Mouse (Mus musculus) frontal cortex, adult 2 months (tissue): ENCODE data around the gene Ipo7. TPM values are rescaled to one million over a fixed set of nuclear protein-coding genes. Genes with fewer than 3 reads are reported as not detected.
"Not testable (repeated sequence)": the region's sequence is repeated elsewhere in the genome, so short reads cannot be mapped to it uniquely, and the experiment has no call there.

ENCODE experiments used
- DNase-seq, 2 experiments: peaks; one replicate each; pipeline ENCODE4 v3.0.0; 2022; ENCODE audit warnings: low spot score in 1 of 2; ENCODE audit errors: extremely low spot score in 1 of 2
- polyA plus RNA-seq: library from polyadenylated mRNA; depleted of rRNA; stranded (reverse); fragments of >200 nt; gene quantifications from 2 replicates; pipeline ENCODE4 v1.2.3, GENCODE M21; 2012

Gene Ipo7
- polyA plus RNA-seq, 1 experiment: 49.4 TPM

DNA sequence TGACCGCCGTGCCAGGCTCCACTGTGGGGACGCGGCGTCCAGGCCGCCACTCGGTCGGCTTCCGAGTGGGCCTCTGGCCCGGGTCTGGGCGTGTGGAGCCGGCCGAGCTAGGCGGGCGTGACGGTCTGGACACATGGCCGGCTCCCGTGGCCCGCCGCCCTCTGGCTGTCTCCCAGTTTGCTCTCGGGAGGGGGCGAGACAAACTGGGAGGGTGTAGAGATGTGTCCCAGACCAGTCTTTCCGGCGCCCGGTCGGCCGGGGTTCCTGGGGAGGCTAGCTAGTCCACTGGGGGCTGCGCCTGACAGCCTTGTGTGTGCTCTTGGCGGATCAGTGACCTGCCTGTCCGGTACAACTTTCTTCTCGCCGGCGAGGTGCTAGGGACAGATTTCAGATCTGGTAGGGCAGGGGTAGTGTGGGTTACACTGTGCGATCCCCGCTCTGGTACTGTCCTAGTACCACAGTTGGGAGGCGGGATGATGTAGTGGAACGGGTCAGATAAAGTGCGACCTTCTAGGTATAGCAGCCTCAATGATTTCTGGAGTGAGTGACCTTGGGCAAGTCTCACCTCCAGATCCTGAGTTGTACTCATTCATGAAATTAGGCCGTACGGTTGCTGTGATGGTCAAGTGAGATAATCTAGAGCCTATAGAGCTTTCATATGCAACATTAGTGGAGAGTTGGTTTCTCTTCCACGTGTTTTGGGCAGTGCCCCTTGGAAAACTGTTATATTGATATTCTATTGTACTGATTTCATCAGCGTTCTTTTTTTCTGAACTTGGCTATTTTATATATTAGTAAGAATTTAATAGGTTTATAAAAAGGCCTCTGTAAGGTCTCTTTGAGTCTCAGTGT, 783 bp downstream of the Ipo7 start:
- peak in 1 of 2 experiments; percentile 15 for DNase-seq

DNA sequence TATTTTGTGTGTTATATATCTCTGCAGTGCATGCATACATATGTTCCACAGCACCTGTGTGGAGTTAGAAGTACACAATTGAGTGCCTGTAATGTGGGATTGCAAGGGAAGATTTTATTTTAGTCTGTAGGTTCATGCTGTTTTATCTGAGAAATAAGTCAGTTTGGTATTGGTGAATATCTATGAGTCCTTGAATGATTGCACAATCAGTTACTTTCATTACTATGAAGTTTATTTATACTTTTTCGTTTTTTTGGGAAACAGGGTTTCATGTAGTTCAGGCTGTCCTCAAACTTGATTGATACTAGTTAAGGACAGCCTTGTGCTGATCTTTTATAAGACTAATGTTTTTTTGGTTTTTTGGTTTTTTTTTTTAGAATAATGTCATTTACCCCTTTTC, 5.5 kb downstream of the Ipo7 start:
- DNase-seq: no peak

DNA sequence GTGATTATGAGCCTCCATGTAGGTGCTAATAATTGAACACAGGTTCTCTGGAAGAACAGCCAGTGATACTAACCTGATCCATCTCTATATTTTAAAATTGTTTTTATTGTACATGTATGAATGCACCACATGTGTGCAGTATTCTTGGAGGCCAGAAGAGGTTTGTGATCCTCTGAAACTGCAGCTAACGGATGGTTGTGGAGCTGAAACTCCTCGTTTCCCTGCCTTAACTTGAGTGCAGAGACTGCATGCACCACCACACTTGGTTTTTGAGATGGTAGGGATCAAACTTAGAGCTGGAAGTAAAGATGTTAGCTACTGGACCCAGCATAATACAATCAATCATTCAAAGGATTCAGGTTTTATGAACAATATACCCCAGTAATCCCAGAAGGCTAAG, 8.5 kb downstream of the Ipo7 start:
- DNase-seq: no peak

DNA sequence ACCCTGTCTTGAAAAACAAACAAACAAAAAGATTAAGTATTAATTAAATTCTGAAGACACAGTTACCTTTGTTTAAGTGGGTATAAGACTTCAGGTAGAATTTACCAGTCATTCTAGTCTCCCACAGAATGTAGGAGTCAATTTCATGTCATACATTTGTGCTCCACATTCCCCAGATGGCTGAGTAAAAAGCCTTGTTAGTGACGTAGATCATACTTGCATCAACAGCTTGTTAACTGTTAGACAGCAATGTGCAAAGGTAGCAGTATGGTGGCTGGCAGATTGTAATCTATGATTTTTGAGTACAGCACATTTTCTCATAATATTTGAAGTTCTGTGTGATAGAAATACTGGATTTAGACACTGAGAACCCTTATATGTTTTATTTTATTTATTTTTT, 10.8 kb downstream of the Ipo7 start:
- DNase-seq: no peak

DNA sequence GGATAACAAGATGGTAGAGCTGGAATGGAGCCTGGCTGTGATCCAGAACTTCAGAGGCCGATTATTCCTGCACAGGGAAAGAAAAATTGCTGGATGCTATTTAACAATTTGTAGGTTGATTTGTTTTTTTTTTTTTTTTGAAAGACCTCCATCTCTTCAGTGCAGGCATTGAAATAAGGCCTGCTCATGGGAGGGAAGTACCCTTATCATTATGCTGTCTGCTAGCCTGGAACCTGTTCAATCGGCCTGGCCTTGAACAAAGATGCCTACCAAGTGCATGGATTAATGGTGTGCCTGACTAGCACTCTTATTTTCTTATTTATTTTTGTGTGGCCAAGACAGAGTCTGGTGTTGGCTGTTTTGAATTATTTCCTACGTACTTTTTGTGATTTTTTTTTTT, 12.3 kb downstream of the Ipo7 start:
- no peak for DNase-seq

DNA sequence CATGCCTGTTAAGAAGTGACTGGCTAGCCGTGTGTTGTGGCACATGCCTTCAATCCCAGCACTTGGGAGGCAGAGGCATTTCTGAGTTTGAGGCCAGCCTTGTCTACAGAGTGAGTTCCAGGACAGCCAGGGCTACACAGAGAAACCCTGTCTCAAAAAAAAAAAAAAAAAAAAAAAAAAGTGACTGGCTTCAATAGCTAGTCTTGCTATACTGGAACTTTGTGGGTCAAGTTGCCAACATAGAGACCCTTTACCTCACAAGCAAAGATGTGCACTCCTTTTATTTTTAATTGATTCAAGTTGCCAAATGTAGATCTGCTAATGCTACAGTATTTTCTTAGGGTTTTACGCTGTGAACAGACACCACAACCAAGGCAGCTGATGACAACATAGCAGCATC, 39.6 kb downstream of the Ipo7 start:
- not testable (repeated sequence) for DNase-seq

DNA sequence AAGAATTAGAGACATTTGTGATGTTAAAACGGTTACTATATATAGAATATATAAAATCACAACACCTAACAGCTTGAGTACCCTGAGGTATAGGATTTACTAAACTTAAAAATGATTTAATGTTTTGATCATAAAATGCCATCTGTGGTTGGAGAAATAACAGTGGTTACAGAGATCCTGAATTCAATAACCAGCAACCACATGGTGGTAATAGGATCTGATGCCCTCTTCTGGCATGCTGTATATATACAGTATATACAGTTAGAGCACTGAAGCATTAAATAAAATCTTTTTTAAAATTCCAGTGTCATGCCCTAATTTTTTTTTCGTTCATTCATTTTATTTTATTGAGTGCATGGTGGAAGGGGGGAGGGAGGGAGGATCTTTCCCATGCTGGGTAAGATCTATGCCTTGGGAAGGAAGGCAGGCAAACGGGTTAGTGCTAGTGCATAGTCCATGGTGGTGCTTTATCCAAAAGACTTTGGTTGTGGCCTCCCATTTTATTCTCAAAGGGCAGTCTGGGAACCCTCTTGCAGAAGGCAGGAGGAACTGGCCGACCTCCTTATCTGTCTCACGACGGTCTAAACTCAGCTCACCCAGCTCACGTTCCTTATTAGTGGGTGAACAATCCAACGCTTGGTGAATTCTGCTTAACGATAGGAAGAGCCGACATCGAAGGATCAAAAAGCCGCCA, 41.2 kb downstream of the Ipo7 start:
- peak in 1 of 2 experiments; percentile 33 for DNase-seq

DNA sequence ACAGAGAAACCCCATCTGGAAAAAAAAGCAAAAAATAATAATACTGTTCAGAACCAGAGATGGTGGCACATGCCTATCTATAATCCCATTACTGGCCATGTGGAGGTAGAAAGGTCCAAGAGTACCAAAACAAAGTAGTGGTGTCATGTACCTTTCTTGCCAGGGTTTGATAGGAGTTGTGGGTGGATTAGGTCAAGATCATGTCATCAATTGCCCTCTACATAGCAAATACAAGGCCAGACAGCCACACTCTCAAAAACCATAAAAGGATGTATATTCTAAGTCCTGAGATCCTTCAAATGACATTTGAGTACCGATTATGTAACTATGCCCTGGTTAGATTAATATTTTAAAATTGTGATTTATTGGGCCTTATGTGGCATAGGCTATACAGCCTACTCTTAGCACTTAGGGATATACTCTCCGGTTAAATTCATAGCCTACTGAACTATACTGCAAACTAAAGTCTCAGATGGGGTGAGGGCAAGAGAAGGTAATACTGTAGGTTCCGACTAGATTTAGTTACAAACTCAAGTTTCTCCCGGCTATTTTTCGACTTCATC, 42.1 kb downstream of the Ipo7 start:
- DNase-seq: peak in 1 of 2 experiments; percentile 48

DNA sequence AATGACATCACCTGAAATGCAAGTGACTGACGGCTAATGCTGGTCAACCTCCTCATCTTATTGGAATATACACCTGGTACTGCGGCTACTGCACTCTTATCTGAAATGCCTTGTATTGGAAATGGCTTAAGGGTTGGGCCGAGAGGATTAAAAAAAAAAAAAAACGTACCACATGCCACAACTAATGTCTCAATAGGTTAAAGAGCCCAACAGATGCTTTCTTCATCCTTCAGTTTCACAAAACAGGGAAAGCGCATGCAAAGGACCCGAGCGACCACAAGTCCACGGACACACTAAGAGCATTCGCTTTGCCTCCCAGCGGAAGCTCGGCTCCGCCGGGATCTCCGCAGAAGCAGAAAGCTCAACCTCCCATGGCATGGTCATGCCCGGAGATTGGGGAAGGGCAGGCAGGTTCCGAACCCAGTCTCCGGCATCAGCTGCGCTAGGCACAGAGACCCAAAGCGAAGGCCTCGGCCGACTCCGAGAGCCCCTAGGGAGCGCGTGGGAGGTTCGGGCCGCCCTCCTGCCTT, 42.7 kb downstream of the Ipo7 start:
- DNase-seq: no peak

DNA sequence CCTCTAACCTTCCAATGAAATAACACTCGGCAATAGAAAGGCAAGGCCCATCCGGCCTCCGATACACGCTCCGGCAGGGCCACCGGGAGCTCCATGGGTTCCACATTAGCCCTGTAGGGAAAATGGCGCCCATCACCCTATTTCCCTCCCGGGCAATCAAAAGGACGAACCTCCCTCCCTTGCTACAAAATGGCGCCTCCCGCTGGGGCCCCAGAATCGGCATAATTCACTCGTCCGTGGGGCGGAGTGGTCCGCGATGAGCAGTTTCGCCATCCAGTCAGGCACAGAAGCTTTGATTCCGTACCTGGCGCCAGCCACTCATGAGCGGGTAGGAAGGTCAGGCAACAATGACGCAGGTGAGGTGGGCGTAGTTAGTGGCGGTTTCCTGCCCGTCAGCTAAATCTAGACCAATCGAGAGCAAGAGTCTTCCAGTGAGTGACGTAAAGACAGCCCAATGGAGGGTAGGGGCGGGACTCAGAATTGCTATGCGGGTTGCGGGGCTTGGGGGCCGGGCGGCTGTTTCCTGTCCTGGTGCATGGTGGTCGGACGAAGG, 43.2 kb downstream of the Ipo7 start, which contains the start of gene Zfp143:
Gene Zfp143 (plus strand): TSS at position 19 of the 553 bp plus-strand sequence.
- peak; percentile 100 for DNase-seq

DNA sequence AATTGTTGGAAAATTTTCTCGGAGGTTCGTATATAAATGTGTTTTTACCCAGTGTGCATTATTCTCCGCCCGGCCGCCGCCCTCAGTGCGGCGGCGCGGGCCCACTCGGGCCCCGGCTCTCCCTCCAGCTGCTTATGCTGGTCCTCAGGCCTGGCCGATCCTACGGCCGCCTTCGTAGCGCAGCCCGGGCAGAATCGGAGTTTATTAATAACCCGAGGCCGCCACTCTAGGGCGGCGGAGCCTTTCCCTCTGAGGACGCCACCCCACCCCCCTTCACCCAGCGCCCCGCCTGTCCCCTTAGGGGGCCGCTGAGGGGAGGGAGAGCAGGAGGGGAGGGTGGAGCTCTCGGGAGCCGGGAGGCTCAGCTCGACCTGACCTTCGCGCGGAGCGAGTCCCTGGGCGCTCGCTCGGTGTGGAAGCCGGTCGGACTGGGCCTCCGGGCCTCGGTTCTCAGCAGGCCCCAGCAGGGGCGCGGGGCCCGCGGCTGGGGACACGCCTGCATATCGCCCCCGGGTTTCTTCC, 43.7 kb downstream of the Ipo7 start:
- peak; percentile 50 to 74 for DNase-seq

DNA sequence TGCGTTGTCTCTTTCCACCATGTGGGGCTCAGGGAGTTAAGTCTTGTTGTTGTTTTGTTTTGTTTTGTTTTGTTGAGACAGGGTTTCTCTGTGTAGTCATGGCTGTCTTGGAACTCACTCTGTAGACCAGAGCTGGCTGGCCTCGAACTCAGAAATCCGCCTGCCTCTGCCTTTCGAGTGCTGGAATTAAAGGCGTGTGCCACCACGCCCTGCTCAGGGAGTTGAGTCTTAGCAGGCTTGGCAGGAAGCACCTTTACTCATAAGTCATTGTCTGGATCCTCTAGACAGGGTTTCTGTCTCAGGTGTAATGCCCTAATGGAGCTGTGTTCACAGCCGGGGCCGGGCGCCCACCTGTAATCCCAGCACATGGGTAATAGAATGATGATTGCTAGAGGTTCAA, 45.7 kb downstream of the Ipo7 start:
- DNase-seq: no peak

DNA sequence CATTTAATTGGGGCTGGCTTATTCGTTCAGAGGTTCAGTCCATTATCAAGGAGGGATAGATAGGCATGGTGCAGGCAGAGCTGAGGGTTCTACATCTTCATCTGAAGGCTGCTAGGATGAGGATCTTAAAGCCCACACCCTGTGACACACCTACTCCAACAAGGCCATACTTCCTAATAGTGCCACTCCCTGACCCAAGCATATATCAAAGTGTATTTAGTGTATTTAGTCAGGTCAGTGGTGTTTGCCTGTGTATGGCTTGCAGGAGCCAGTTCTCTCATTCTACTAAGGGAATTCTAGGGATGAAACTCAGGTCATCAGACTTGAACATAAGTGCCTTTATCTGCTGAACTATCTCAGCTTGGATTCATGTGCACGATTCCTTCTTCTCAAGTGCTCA, 51.0 kb downstream of the Ipo7 start:
- no peak for DNase-seq

DNA sequence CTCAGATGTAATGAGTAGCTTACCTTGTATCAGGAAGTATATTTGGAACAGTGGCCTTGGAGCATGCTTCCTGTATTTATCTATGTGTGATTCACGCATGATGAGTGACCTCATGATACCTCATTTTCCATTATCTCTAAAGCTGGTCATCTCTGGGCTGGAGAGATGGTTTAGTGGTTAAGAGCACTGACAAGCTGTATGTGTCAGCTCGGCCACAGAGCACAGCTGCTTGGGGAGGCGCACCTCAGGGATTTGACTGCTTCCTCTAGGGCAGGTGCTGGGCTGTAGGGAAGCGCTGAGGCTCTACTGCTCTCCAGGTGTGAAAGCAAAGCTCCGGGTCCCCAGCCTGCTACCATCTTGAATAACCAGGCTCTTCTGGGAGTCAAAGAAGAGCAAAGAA, 60.1 kb downstream of the Ipo7 start:
- DNase-seq: no peak

DNA sequence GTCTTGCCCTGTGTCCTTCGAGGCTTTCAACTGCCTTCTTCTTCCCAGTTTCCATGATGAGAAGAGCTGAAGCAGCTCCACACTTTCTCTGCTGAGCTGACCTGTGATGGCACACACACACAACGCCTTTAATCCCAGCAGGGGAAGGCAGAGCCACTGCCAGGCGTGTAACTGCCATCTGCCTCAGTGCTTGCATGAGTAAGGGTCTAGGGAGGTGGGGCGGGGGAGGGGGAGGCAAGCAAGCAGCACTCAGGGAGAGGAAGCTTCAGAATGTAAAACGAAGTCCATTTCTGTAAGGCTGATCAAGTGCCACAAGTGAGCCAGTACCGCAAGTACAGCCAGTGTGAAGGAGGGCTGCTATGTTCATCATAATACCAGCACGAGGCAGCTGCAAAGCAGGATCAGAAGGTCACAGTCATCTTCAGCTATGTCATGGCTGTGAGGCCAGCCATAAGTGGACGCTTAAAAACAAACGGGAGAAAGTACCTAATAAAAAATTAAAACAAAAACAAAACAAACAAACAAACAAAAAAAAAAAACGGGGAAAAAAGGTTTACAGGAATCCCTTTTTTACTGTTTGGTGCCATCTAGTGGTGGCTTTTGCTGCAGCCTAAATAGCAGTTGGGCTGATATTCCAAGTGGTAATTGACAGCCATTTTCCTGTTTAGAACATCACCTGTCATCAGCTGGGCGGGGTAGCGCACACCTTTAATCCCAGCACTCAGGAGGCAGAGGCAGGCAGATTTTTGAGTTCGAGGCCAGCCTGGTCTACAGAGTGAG, 65.5 kb downstream of the Ipo7 start:
- DNase-seq: peak in 1 of 2 experiments; percentile 73

DNA sequence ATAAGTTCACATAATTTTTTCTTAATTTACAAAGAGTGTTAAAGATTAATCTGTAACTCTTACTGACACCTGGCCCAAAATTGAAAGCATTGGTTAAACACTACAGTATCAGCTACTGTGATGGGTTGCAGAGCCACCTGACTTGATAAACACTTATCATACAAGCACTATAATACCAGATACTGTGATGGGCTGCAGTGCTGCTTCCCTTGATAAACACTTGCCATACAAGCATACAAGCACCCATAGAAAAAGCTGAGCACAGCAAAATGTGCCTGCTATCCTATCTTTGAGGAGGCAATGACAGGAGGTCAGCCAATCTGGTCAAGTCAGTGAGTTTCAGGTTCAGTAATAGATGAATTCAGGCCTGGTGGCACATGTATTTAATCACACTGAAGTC, 67.1 kb downstream of the Ipo7 start:
- DNase-seq: no peak

DNA sequence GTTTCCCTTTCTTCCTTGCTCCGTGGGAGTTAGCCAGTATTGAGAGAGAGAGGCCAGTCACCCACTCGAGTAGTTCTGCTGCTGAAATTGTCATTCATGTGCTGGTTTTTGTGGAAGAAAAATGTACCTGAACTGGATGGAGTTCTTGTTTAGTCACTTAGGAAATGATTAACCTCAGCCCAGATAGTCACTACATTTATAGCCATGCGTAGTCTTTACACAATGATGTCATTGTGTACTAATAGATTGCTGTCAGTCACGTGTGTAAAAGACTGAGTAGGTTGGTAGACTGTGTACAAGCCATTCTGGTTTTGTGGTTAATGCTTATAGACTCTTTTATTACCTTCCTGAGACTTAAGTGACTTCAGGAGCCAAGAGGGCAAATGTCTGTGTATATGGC, 69.8 kb downstream of the Ipo7 start:
- no peak for DNase-seq

DNA sequence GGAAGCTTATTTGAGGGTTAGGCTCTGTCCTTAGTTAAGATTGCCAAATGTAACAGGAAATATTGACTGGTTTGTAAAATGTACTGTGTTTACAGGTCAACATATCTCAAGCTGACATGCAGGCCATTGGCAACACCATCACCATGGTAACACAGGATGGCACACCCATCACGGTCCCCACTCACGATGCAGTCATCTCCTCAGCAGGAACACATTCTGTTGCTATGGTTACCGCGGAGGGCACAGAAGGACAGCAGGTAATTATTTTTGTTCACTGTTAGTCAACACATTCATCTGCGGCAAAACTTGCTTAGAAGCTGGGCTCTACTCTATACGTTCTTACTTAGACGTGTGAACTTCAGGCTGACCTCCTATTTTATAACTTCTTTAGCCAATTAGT, 73.6 kb downstream of the Ipo7 start:
- DNase-seq: peak; percentile 52 to 67

DNA sequence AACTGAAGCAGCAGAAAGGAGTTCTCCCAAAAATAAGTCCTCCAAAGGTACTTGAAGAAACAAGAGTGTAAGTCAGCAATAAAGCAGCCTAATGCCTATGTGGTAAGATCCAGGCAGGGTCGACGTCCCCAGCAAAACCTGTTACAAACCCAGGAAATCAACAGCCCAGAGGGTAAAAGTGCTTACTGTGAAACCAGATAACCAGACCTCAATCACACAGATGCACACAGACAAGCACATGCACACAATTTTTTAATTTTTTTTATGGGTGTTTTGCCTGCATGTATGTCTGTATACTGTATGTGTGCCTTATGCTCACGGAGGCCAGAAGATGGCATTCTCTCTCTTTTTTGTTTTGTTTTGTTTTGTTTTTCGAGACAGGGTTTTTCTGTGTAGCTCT, 78.3 kb downstream of the Ipo7 start:
- no peak for DNase-seq
